Mouse (Mus musculus): Measurements from ENCODE around the gene Ebf3.

Ebf3 gene

DNA sequence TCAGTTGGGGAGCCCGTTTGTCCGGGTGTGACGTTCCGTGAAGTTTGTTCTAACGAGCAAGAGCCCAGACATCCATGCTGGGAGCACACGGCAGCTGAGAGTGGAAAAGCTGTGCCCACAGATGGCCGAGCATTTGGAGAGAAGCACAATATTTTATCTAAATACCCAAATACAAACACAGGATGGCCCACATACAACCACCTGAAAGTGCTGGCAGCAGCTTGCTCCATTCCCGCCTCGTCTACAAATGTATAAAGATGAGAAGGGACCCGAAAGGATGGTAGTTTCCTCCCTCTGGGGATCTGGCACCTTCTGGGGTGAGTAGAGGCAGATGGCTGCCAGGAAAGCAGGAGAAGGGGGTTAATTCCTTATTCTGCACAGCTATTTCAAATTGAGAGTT, 42.0 kb downstream of the Ebf3 start:
- DNase-seq = no peak

- DNase-seq = no peak
Measured at GRCm38 (mm10) chr7:137268452-137269155, 45.6 kb downstream of the Ebf3 start.

GRCm38 (mm10) chr7:137267441-137267840, 46.8 kb downstream of the Ebf3 start:
- peak; percentile 13 to 49 for DNase-seq

DNA sequence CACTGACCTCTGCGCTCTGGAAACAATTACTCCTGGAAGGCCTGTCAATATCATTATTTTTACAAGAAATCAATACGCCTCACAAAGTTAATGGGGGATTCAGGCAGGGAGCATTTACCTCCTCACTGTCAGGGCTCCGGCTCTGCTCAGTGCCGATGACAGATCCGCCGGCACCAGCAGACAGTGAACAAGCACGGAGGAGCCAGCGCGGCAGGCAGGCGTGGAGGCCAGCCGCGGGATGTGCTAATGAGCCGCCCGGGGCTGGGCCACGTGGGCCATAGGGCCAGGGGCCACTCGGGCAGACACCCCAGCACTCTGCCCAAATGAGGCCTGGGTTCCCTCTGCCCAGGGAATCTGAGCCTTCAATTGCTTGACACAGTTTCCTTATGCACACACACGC, 47.7 kb downstream of the Ebf3 start:
- no peak for DNase-seq

- DNase-seq = no peak
Measured at GRCm38 (mm10) chr7:137262330-137262729, 51.9 kb downstream of the Ebf3 start.

- peak; percentile 39 to 68 for DNase-seq
Measured at GRCm38 (mm10) chr7:137246213-137246872, 67.9 kb downstream of the Ebf3 start.

DNA sequence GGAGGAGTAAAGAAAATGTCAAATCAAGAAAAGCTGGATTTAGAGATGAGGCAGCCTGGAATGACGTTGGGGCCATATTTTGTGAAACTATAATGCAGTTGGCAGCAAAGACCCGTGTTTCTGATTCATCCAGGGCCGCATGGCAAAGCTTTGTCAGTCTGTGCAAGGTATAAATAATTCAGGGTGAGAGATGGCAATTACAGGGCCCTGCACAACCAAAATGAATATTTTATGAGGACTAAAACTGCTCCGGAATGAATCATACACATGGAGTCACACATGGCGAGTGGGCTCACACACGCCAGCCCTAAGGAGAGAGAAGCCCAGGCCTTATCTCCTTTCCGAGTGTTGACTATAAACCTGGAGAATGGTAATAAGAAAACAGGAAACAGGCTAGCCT, 69.4 kb downstream of the Ebf3 start:
- no peak for DNase-seq

DNA sequence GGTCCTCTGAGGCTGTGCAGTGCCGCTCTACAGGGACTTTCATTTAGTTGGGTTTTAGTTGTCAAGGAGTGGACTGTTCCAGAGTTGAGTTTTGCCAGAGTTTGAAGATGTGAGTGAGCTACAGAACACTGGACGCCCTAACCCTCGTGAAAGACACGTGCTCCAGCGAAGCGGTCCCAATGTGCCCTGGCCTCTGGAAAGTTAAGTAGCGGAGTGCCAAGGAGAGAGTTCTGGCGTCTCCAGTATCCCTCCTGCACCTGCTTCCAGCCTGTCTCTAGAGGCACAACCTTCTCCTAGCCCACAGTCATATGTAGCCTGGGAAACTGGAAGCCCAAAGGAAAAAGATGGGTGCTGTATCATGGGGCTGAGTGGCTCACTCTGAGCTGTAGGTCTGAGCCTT, 73.8 kb downstream of the Ebf3 start:
- no peak for DNase-seq

GRCm38 (mm10) chr7:137239542-137240133, 74.6 kb downstream of the Ebf3 start:
- no peak for DNase-seq

DNA sequence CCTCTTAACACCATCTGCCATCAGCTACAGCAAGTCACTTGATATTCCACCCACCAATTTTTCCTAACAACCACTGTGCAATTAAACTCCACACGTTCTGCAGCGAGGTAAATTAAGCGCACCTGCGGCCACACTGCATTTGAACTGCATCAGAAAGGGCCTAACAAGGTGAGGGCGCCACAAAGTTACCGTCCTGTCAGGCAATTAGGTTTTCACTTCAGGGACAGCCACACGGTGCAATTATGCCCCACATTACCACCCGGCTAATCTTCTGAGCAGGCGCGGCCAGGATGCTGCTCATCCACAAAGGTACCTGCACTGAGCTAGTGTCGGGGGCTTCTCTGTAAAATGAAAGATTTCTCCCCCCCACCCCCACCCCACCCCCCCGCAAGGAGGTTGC, 76.8 kb downstream of the Ebf3 start:
- DNase-seq = no peak

GRCm38 (mm10) chr7:137223823-137224222, 90.4 kb downstream of the Ebf3 start:
- DNase-seq = no peak

GRCm38 (mm10) chr7:137222831-137223505, 91.3 kb downstream of the Ebf3 start:
- DNase-seq = no peak

GRCm38 (mm10) chr7:137221599-137221998, 92.6 kb downstream of the Ebf3 start:
- peak; percentile 14 to 39 for DNase-seq

DNA sequence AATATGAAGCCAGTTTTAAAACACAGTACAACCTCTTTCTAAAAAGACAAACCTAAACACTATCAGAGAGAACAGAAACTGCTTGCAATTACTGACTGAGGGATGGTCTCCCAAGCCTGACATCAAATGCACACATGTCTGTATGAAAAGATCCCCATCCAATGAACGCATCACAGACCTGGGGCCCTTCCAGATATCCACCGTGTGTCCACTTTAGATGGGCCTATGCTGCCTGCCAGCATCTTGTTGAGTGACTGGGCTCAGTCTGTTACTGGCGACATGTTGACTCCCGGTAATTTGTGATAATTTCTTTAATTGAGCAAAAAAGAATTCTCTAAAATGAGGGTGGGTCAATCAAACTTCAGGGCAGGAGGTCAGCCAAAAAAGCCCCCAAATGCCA, 93.8 kb downstream of the Ebf3 start:
- DNase-seq = no peak

DNA sequence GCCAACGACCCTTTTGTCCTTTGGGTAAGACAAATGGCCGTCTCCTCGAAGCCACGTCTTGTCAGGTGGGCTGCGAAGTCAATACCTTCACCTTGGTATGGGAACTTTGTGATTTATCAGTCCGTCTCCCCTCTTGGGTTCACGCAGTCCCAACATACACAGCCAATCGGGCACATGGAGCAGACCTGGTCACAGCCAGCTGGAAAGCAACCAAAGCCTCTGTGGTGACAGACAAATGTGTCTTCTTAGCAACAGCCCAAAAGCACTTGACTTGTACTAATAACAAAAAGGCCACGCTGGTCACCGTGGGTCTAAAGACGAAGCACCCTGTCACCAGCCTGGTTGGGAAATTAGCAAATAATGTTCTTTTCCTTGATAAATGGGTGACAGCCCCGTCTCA, 95.5 kb downstream of the Ebf3 start:
- DNase-seq = no peak

GRCm38 (mm10) chr7:137213444-137213843, 100.8 kb downstream of the Ebf3 start:
- no peak for DNase-seq

DNA sequence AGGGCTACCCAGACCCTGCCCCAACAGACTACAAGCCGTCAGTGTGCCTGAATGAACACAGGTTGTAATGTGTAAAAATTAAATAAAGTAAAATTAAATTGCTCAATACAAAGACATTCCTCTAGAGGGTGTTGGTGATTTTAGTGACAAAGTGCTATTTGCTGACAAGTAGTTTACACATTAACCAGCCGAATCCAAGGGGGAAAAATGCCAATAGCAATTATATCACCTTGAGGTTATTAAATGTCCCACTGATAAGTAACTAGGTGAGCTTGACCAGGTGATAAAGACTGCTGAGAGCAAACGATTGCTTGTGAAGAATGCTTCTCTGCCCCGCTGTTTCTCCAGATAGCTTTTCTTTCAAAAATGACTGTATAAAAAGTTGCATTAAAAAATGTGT, 102.9 kb downstream of the Ebf3 start:
- no peak for DNase-seq

DNA sequence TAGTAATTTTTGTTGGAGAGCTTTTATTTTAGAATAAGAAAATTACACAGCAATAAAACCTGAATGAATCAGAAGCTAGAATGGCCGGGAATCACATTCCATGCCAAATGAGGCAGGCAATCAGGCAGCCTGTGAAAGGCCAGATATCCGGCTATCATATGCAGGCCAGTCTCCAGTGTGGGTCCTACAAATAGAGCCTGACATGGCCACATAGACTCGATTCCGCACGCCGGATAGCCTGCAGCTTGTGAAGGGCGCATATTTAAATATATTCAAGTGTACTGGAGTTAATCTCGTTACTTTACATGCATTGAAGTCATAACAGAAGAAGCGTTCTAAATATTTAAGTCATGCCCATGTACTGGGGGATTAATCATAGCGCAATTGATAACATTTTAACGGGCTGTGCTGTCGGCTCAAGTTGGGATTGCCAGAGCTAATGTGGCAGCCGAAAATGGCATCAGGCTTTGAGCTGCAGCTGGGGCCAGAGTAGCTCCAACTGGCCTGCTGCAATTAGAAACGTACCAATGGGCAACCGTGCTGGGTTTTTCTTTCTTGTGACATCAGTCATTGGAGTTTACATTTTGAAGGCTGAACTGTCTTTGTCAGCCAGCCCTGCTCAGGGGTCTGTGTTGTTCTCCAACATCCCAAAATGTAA, 104.4 kb downstream of the Ebf3 start:
- DNase-seq = no peak

DNA sequence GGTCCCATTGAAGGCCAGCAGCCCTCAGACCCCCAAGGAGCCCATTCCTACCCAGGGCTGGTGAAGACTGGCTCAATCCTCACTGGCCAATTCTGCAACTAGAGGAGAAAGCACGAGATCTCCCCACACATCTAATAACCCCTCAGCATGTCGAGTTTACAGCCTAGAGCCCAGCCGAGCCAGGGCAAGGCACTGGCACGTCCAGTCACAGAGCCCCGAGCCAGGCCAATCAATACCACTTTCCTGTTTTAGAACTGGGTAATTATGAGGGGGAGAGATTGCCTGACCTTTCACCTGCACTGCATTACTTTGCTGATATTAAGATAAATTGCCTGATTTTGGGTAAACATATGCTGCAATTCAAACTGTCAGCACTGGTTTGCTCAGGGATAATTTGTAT, 105.7 kb downstream of the Ebf3 start:
- no peak for DNase-seq

DNA sequence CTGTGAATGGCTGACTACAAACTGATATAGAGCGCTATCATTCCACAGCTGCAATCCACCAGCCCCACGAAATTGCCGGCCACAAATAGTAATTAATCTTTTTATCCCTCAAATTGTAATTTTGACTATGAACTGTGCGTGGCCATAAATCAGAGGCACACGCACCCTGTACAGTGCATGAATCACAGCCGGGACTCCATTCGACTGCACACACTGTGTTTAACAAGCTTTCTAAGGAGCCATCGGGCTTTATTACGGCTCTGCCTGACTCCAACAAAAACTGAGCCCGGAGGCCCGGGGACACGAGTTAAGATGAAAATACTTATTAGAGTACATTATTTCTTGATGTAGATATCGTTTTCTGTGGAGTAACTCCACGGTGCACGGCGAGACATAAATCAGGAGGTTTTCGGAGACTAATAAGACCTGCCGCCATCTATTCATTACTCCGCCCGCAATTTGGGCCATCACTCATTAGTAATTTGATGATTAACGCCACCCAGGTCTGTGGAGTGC, 107.4 kb downstream of the Ebf3 start:
- no peak for DNase-seq

- DNase-seq = no peak
Measured at GRCm38 (mm10) chr7:137199533-137199932, 114.7 kb downstream of the Ebf3 start.

- DNase-seq = no peak
Measured at GRCm38 (mm10) chr7:137198921-137199320, 115.3 kb downstream of the Ebf3 start.

Data from lung, postnatal 4 days (tissue).